Mouse (Mus musculus) cerebellum, adult 2 months (tissue): ENCODE results near the gene Tmco2.

ENCODE experiments used
- CTCF ChIP-seq: fragments of 200-500 bp; IDR thresholded peaks from 2 replicates; pipeline ENCODE4 v1.5.1; 2011; ENCODE audit warnings: low read depth, mild to moderate bottlenecking, control low read depth, low read length, moderate library complexity, borderline replicate concordance; ENCODE audit not compliant: insufficient read depth
- POLR2A ChIP-seq: fragments of 200-500 bp; IDR thresholded peaks from 2 replicates; pipeline ENCODE4 v1.6.1; 2011; ENCODE audit warnings: low read length, control low read depth, borderline replicate concordance; ENCODE audit not compliant: insufficient read depth

GRCm38 (mm10) chr4:121090211-121090610, 18.8 kb downstream of the Tmco2 start:
- no peak for TF ChIP-seq CTCF
- no peak for TF ChIP-seq POLR2A
